Mouse (Mus musculus): ENCODE data around the gene Itga2b. TPM values are rescaled to one million over a fixed set of nuclear protein-coding genes. Genes with fewer than 3 reads are reported as not detected.

Itga2b gene
- total and polyA plus RNA-seq, 3 experiments = 27.3 to 72.3 (median 27.8) TPM

DNA sequence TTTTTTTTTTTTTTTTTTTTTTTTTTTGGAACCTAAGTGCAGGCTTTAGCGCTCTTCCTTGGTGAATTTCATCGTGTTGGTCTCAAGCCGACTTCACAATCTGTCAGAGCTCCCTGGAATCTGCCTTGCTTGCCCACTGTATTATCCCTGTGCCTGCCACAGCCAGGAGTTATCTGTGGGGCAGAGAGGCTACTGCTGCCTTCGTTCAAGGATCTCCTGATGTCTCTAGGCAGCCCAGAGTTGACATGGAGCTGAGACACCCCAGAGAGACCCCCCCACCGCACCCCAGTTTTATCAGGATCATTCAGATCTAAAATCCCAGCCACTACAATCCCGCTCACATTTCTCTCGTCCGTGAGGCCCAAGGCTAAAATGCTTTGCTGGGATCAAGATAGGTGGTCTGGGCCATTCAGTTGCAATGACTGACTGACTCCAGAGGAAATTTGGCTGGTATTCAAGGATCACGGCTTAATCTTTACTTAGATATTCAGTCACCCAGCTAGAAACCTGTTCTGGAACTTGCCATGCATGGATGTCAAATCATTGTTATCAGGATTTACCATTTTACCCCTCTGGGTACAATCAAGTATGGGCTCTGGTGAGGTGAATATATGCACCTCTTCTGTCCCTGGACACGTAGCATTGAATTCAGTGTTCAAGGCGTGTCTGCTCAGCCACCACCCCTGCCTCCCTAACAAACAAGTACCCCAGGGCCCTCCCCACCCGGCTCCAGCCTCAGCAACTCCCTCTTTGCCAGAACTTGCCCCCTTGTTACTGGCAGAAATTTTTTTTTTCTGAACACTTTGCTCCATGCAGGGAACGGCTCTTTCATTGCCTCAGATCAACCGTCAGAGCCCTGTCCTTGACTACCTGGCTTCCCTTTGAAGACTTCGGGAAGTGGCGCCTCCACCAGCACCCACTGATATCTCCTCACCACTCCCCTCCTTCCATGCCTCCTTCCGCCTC is 20.6 kb downstream of the Itga2b start:
- Histone ChIP-seq H3K4me1 (ENCODE audit: insufficient read depth, low read depth, low read length) (peaks cover 11% of the 10 kb centered on the region), H3K27me3 (ENCODE audit: insufficient read depth, low read length) (peaks cover 72% of the 10 kb centered on the region), H3K4me3 (ENCODE audit: low read depth, low read length) (no peak overlapping the region), H3K36me3 (replicated peaks) (no peaks in the 10 kb centered on the region), H3K9me3 (replicated peaks) (no peaks in the 10 kb centered on the region)
- DNase-seq (ENCODE audit: low spot score) = no peak
- no peak for TF ChIP-seq POLR2AphosphoS5 (IDR thresholded peaks at IDR 0.05; ENCODE audit: insufficient replicate concordance, low read depth, low read length)
- TF ChIP-seq CTCF (IDR thresholded peaks at IDR 0.05; ENCODE audit: low read depth, low read length) = no peak
- TF ChIP-seq GATA1 (IDR thresholded peaks at IDR 0.05; ENCODE audit: borderline replicate concordance, low read length) = no peak
- TF ChIP-seq TAL1 (conservative IDR thresholded peaks at IDR 0.05; ENCODE audit: low read depth, low read length) = no peak
- TF ChIP-seq GATA2 (IDR thresholded peaks at IDR 0.05; ENCODE audit: borderline replicate concordance, low read depth, low read length) = no peak
- no peak for ATAC-seq (ENCODE audit: extremely low read depth, insufficient number of reproducible peaks, low FRiP score, poor library complexity, severe bottlenecking)

DNA sequence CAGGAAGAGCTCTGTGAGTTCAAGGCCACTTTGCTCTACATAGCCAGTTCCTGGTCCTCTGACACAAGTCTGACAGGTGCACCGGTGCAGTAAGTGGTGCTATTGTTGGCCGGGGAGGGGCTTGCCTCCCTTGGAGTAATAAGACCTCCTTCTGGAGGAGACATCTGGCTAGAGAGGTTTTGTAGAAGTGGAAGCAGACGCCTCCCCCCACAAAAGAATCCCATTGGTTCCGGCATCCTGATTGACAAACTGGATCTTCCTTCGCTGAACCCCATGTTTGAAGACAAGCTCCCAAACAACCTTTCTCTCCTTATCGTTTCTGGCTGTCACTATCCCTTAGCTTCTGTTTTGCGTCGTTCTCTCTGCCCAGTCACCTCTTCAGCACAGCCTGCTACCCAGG is 21.6 kb downstream of the Itga2b start:
- no peak for ATAC-seq (ENCODE audit: extremely low read depth, insufficient number of reproducible peaks, low FRiP score, poor library complexity, severe bottlenecking)
- Histone ChIP-seq H3K9me3 (replicated peaks) (no peaks in the 10 kb centered on the region), H3K36me3 (replicated peaks) (no peaks in the 10 kb centered on the region), H3K27me3 (ENCODE audit: insufficient read depth, low read length) (peaks cover 81% of the 10 kb centered on the region), H3K4me1 (ENCODE audit: insufficient read depth, low read depth, low read length) (peaks cover 14% of the 10 kb centered on the region), H3K4me3 (ENCODE audit: low read depth, low read length) (no peak overlapping the region)
- DNase-seq (ENCODE audit: low spot score) = no peak
- TF ChIP-seq GATA1 (IDR thresholded peaks at IDR 0.05; ENCODE audit: borderline replicate concordance, low read length) (no peak), CTCF (IDR thresholded peaks at IDR 0.05; ENCODE audit: low read depth, low read length) (no peak), TAL1 (conservative IDR thresholded peaks at IDR 0.05; ENCODE audit: low read depth, low read length) (no peak)

DNA sequence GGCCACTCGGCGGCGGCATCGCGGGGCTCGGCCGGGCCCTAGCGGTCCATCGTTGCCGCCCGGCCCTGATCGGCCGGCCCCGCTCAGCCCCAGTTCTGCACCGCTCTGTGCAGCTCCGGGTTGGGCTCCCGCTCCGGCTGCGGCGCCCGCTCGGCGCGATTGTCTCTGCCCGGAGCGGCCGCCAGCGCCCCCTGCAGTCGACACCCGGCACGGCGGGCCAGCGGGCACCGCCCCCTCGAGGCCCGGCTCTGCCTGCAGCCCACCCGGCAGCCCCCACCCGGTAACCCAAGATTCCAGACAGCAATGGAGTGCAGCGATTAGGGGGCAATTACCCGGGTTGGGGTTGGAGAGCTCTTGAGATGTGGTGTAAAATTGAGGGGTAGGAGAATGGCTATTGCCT is 22.4 kb downstream of the Itga2b start, which contains the start of gene Fam171a2:
TSS of gene Fam171a2 (minus strand) at position 186 of the 400 bp plus-strand sequence.
- no peak for ATAC-seq (ENCODE audit: extremely low read depth, insufficient number of reproducible peaks, low FRiP score, poor library complexity, severe bottlenecking)
- no peaks in the 10 kb centered on the region for H3K36me3 ChIP-seq (replicated peaks)
- DNase-seq (ENCODE audit: low spot score) = no peak
- H3K9me3 ChIP-seq (replicated peaks) = no peaks in the 10 kb centered on the region
- peaks cover 14% of the 10 kb centered on the region for H3K4me1 ChIP-seq (ENCODE audit: insufficient read depth, low read depth, low read length)
- no peak for TF ChIP-seq CTCF (IDR thresholded peaks at IDR 0.05; ENCODE audit: low read depth, low read length)
- no peak for TF ChIP-seq GATA1 (IDR thresholded peaks at IDR 0.05; ENCODE audit: borderline replicate concordance, low read length)
- TF ChIP-seq TAL1 (conservative IDR thresholded peaks at IDR 0.05; ENCODE audit: low read depth, low read length) = no peak
- no peak for TF ChIP-seq GATA2 (IDR thresholded peaks at IDR 0.05; ENCODE audit: borderline replicate concordance, low read depth, low read length)
- no peak for TF ChIP-seq POLR2AphosphoS5 (IDR thresholded peaks at IDR 0.05; ENCODE audit: insufficient replicate concordance, low read depth, low read length)
- peak within 1 kb of the TSS; percentile 57; the same call in 1 of the 2 replicates for H3K4me3 ChIP-seq (ENCODE audit: low read depth, low read length)
- peaks cover 82% of the 10 kb centered on the region for H3K27me3 ChIP-seq (ENCODE audit: insufficient read depth, low read length)

DNA sequence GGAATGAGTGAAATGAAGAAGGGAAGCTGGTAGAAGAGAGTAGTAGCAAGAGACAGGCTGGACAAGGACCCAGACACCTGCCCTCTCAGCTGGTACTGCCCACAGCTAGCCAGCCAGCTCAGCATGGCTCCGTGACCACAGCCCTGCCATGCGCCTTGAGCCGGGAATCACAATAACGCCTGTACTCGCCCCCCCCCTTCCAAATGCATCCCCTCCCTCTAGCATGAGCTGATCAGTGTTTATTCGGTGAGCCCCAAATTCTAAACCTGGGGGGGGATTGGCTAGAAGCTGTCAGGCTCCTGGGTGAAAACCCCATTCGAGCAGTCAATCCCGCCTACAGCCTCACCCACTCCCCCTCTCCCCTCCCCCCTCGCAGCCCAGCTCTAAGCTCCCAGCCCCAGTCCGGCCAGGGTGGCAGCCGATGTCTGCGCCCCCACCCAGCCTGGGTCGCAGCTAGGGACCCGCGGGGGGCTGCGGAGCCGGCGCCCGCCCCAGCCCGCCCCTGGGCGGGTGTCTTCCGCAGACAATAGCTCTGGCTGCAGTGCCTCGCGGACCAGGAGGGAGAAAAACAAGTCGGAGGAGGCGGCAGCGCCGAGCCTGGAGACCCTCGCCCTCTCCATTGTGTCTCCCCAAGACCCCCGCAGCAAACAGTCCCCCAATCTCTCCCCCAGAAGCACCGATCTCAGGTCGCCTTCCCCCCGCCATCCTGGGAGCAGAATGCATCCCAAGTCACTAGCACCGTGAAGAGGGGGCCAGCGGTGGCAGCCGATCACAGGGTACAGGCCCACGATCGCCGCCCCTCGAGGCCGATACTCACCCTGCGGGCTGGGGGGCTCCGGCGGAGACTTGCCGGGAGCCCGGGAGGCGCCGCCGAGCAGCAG is 23.1 kb downstream of the Itga2b start:
- ATAC-seq (ENCODE audit: extremely low read depth, insufficient number of reproducible peaks, low FRiP score, poor library complexity, severe bottlenecking) (no peak), DNase-seq (ENCODE audit: low spot score) (no peak)
- peaks cover 80% of the 10 kb centered on the region for H3K27me3 ChIP-seq (ENCODE audit: insufficient read depth, low read length)
- H3K4me3 ChIP-seq (ENCODE audit: low read depth, low read length) = peak overlapping the region; percentile 57; the same call in 1 of the 2 replicates
- peaks cover 14% of the 10 kb centered on the region for H3K4me1 ChIP-seq (ENCODE audit: insufficient read depth, low read depth, low read length)
- H3K9me3 ChIP-seq (replicated peaks) = no peaks in the 10 kb centered on the region
- H3K36me3 ChIP-seq (replicated peaks) = no peaks in the 10 kb centered on the region
- no peak for TF ChIP-seq TAL1 (conservative IDR thresholded peaks at IDR 0.05; ENCODE audit: low read depth, low read length)
- TF ChIP-seq CTCF (IDR thresholded peaks at IDR 0.05; ENCODE audit: low read depth, low read length) = no peak
- no peak for TF ChIP-seq GATA2 (IDR thresholded peaks at IDR 0.05; ENCODE audit: borderline replicate concordance, low read depth, low read length)
- TF ChIP-seq GATA1 (IDR thresholded peaks at IDR 0.05; ENCODE audit: borderline replicate concordance, low read length) = no peak
- TF ChIP-seq POLR2AphosphoS5 (IDR thresholded peaks at IDR 0.05; ENCODE audit: insufficient replicate concordance, low read depth, low read length) = no peak

DNA sequence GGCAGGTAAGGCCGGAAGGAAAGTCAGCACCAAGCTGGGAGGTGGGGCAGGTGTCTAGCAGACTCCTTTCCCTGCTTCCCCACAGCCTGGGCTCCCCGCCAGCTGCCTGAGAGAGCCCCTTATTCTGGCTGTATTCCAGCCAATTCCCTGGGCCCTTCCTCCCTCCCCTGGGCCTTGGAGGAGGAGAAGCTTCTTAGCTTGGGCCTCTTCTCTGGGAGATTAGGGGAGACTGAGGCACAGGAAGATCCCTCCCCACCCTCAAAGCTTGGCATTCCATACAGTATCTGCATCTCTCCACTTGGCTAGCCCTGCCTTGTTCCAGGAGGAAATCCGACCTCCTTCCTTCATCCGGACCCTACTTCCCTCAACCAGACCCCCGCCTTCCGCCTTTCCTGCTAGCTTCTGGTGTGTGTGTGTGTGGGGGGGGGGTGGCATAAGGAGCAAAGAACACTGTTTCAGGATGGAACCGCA is 24.0 kb downstream of the Itga2b start:
- H3K4me3 ChIP-seq (ENCODE audit: low read depth, low read length) = no peak overlapping the region
- TF ChIP-seq GATA1 (IDR thresholded peaks at IDR 0.05; ENCODE audit: borderline replicate concordance, low read length) (no peak), POLR2AphosphoS5 (IDR thresholded peaks at IDR 0.05; ENCODE audit: insufficient replicate concordance, low read depth, low read length) (no peak), CTCF (IDR thresholded peaks at IDR 0.05; ENCODE audit: low read depth, low read length) (no peak)
- ATAC-seq (ENCODE audit: extremely low read depth, insufficient number of reproducible peaks, low FRiP score, poor library complexity, severe bottlenecking) (no peak), DNase-seq (ENCODE audit: low spot score) (no peak)
- no peaks in the 10 kb centered on the region for H3K36me3 ChIP-seq (replicated peaks)
- H3K9me3 ChIP-seq (replicated peaks) = no peaks in the 10 kb centered on the region
- H3K27me3 ChIP-seq (ENCODE audit: insufficient read depth, low read length) = peaks cover 83% of the 10 kb centered on the region
- peaks cover 14% of the 10 kb centered on the region for H3K4me1 ChIP-seq (ENCODE audit: insufficient read depth, low read depth, low read length)
